In the genomic region with DNA sequence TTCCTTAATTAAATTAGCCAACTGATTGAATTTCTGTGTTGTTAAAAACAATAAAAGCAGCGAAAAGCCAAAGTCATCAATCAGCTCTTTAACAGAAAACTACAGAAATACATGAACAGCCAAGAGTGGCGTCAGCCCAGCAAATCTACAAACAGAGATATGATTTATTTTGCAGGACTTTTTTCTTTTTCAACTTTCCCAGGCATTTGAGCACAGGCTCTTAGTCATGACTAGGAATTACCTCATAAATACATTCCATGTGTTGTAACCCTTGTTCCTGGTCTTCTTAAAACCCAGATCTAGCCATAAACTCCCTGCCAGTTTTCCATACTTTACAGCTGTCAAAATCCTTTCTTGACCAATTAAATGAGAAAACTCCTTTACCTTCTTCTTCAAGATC, we compare ENCODE assay signal across 24 mouse cellular contexts.
DNase-seq lines count a peak whose midpoint lies in the region; ATAC-seq and TF ChIP-seq lines count a peak whose summit lies in the region.
"Had no signal": no experiment of that assay in that cellular context is flagged by ENCODE, and none has a peak within 500 bp of the region (broad histone marks: within the 10 kb centered on the region; RNA-seq: fewer than 3 reads in every experiment).

No protein-coding gene starts in this region.

- no peak overlapping the region for H3K9ac ChIP-seq in embryonic facial prominence, embryonic 14.5 days (ENCODE audit: low read depth, low read length)
- H3K9ac ChIP-seq in lung, embryonic 14.5 days: no peak overlapping the region
- H3K9ac ChIP-seq: embryonic facial prominence, embryonic 13.5 days; forebrain, embryonic 15.5 days; heart, embryonic 15.5 days had no signal

- 50% methylated on average over 2 of the region's 2 CpGs for WGBS in embryonic facial prominence, embryonic 14.5 days
- WGBS in embryonic facial prominence, embryonic 10.5 days: 89% methylated on average over 2 of the region's 2 CpGs
- 49% methylated on average over 2 of the region's 2 CpGs for WGBS in lung, embryonic 14.5 days

- no peak overlapping the region for H3K4me2 ChIP-seq in embryonic facial prominence, embryonic 14.5 days (ENCODE audit: low read depth, low read length)
- H3K4me2 ChIP-seq in lung, embryonic 14.5 days: no peak overlapping the region
- H3K4me2 ChIP-seq: embryonic facial prominence, embryonic 13.5 days; forebrain, embryonic 15.5 days; heart, embryonic 15.5 days had no signal

- no peak overlapping the region; the same call in 1 of the 2 replicates for H3K27ac ChIP-seq in embryonic facial prominence, embryonic 14.5 days (replicated peaks; ENCODE audit: low read depth, low read length)
- no peak overlapping the region for H3K27ac ChIP-seq in embryonic facial prominence, embryonic 10.5 days (replicated peaks)
- no peak overlapping the region for H3K27ac ChIP-seq in lung, embryonic 14.5 days (ENCODE audit: low read depth)
- H3K27ac ChIP-seq: embryonic facial prominence, embryonic 13.5 days; forebrain, embryonic 15.5 days; heart, embryonic 15.5 days; stomach, postnatal 0 days had no signal

- peak; percentile 50 for DNase-seq in embryonic facial prominence, embryonic 14.5 days (ENCODE audit: low spot score)
- DNase-seq in embryonic facial prominence, embryonic 10.5 days (ENCODE audit: low spot score): no peak
- DNase-seq in lung, embryonic 14.5 days: peak; percentile 23
- DNase-seq in lung, postnatal 14 days: no peak
- DNase-seq in forelimb bud, embryonic 11.5 days (ENCODE audit: low read depth, low spot score): peak; percentile 21
- DNase-seq in spleen, postnatal 14 days (ENCODE audit: low spot score in 2 of 2): no peak
- DNase-seq in cerebellum, adult 9-10 months: no peak
- DNase-seq: cerebellum, adult 11-12 months; cerebellum, postnatal 25 days; gastrocnemius, postnatal 25 days; kidney, adult 9 months; kidney, postnatal 36 days; lung, postnatal 4 days; right cerebral cortex, adult 18-20 months; thymus, adult 2 months; thymus, postnatal 4 days had no signal

- no peak for TF ChIP-seq CTCF in lung, embryonic 14.5 days (IDR thresholded peaks at IDR 0.05; ENCODE audit: low read depth)

- H3K36me3 ChIP-seq in embryonic facial prominence, embryonic 14.5 days (ENCODE audit: control insufficient read depth, insufficient read depth, low read length): no peaks in the 10 kb centered on the region
- no peaks in the 10 kb centered on the region for H3K36me3 ChIP-seq in embryonic facial prominence, embryonic 10.5 days (replicated peaks)
- H3K36me3 ChIP-seq in lung, embryonic 14.5 days (ENCODE audit: insufficient read depth): no peaks in the 10 kb centered on the region
- H3K36me3 ChIP-seq: embryonic facial prominence, embryonic 13.5 days; forebrain, embryonic 15.5 days; heart, embryonic 15.5 days had no signal

- no peak for ATAC-seq in embryonic facial prominence, embryonic 14.5 days (ENCODE audit: low read depth)
- ATAC-seq in lung, embryonic 14.5 days (ENCODE audit: insufficient read depth): no peak
- ATAC-seq: CD4-positive, CD25-positive, alpha-beta regulatory T cell, adult 4 months; forebrain, embryonic 15.5 days; hindbrain, embryonic 16.5 days; intestine, embryonic 16.5 days; midbrain, embryonic 16.5 days had no signal

- H3K4me1 ChIP-seq in embryonic facial prominence, embryonic 14.5 days (ENCODE audit: control insufficient read depth, insufficient read depth, low read length): peaks cover 11% of the 10 kb centered on the region
- H3K4me1 ChIP-seq in embryonic facial prominence, embryonic 10.5 days: peaks cover 21% of the 10 kb centered on the region
- H3K4me1 ChIP-seq in lung, embryonic 14.5 days (ENCODE audit: insufficient read depth): peaks cover 3% of the 10 kb centered on the region; the same call in 1 of the 2 replicates
- H3K4me1 ChIP-seq: forebrain, embryonic 15.5 days had no signal

- no peaks in the 10 kb centered on the region for H3K9me3 ChIP-seq in embryonic facial prominence, embryonic 14.5 days (ENCODE audit: control insufficient read depth, low read length)
- no peaks in the 10 kb centered on the region for H3K9me3 ChIP-seq in embryonic facial prominence, embryonic 10.5 days
- H3K9me3 ChIP-seq in lung, embryonic 14.5 days (ENCODE audit: low read depth, low read length): no peaks in the 10 kb centered on the region
- H3K9me3 ChIP-seq: embryonic facial prominence, embryonic 13.5 days; forebrain, embryonic 15.5 days; heart, embryonic 15.5 days had no signal

- no peak overlapping the region for H3K4me3 ChIP-seq in embryonic facial prominence, embryonic 14.5 days (ENCODE audit: low read depth, low read length)
- H3K4me3 ChIP-seq in embryonic facial prominence, embryonic 10.5 days: no peak overlapping the region
- no peak overlapping the region for H3K4me3 ChIP-seq in lung, embryonic 14.5 days (ENCODE audit: low read depth, low read length)
- H3K4me3 ChIP-seq: embryonic facial prominence, embryonic 13.5 days; forebrain, embryonic 15.5 days; heart, embryonic 15.5 days had no signal

- no peaks in the 10 kb centered on the region for H3K27me3 ChIP-seq in embryonic facial prominence, embryonic 14.5 days (replicated peaks; ENCODE audit: control insufficient read depth, insufficient read depth, low read length)
- H3K27me3 ChIP-seq in embryonic facial prominence, embryonic 10.5 days (replicated peaks; ENCODE audit: low read depth, poor library complexity, severe bottlenecking): no peaks in the 10 kb centered on the region
- no peaks in the 10 kb centered on the region for H3K27me3 ChIP-seq in lung, embryonic 14.5 days (ENCODE audit: insufficient read depth, low read length)
- H3K27me3 ChIP-seq: embryonic facial prominence, embryonic 13.5 days; forebrain, embryonic 15.5 days; heart, embryonic 15.5 days had no signal

Comparison
In these comparisons a context has a peak if more than half of its experiments do, and no peak if none do; other contexts are left out.
1. DNase-seq: peak in embryonic facial prominence, embryonic 14.5 days (single experiment), lung, embryonic 14.5 days (single experiment) and forelimb bud, embryonic 11.5 days (single experiment); none in embryonic facial prominence, embryonic 10.5 days (single experiment), lung, postnatal 14 days (single experiment), spleen, postnatal 14 days (0 of 2) and cerebellum, adult 9-10 months (single experiment).